Mouse (Mus musculus): ENCODE results near the gene Dgkg.
A peak's percentile ranks its signal among the peaks of the same experiment; 100 is the strongest.

Gene Dgkg

DNA sequence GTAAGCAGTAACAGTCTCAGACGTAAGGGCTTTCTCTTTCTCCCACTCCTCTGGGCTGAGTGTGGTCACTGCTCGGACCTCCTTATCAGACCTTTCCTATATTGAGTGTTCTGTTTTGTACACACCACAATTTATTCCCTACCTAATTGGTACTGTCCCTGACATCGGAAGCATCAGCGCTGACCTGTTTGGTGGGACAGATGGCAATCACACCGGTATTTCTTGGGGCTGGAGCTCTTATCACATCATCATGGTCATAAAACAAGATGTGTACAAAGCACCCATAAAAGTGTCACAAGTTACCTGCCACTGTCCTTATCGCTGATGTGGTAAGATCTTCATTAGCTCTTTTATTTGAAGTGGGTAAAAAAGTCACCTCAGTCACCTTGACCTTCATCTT is 155.2 kb downstream of the Dgkg start:
- no peak for DNase-seq (ENCODE audit: low spot score in 2 of 2)

DNA sequence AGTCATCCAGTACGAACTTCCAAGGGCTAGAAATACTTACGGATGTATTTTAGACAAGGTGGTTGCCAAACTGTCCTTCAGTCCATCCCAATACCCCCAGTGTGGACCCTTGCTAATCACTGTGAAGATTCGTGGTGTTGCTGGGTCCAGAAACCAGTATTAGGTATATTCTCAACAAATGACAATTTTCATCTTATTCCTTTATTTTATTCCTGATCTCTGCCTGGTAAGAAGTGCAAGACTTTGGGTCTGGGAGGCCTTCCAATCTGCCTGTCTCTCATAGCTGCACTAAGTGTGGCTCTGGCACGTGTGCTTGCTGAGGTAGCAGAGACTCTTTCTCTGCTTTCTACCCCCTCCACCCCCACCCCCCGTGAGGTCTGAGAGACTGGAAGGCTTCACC is 156.5 kb downstream of the Dgkg start:
- DNase-seq (ENCODE audit: low spot score in 2 of 2) = no peak

DNA sequence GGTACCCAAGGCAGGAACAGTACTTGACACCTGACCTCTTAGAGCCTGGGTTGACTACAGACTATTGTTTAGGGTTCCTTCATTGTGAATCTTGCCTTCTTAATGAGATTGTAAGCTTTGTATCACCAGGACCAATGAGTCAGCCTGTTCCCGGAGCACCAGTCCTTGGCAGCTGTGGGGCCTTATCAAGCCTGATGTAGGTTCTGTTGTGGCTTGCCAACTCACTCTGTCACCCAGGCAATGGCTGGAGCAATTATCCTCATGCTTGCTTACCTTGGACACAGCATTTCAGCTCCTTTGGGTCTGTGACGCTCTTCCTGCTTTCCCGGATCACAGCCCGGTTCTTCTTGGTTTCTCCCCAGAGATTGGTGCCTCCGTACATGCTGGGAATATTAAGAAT is 157.1 kb downstream of the Dgkg start:
- DNase-seq (ENCODE audit: low spot score in 2 of 2) = no peak

DNA sequence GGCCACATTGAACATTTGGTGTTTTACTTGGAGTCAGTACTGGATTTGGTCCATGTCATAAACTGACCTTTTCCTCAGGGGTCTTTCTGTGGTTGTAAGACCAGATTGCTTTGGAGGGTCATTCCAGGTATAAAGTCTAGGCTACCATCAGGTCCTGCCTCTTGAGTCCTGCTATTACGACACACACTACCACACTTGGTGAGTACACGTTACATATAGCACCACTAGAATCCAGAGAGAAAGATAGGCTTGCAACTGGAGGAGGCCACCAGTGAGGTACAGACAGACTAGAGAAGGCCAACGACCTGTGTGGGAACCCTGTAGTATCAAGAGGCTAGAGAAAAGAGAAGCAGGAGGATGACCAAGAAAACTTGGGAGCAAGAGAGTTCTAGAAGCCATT is 157.6 kb downstream of the Dgkg start:
- no peak for DNase-seq (ENCODE audit: low spot score in 2 of 2)

DNA sequence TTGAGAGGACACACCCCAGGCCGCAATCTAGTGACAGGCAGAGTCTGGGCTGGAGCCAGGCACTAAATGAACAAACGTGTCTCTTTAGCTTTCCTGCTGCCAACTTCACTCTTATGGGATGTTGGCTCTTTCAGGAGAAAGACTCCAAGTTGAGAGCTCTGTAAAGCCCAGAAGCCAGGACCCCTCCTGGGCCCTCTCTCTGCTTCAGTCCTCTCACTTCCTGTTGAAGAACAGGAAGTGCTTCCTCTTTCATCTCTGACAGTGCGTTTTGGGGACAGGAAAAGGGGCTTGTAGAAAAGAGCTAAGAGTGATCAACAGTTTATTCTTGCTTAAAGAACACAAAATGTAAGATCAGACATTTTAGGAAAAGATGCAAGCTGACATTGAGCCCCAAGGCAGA is 159.0 kb downstream of the Dgkg start:
- no peak for DNase-seq (ENCODE audit: low spot score in 2 of 2)

DNA sequence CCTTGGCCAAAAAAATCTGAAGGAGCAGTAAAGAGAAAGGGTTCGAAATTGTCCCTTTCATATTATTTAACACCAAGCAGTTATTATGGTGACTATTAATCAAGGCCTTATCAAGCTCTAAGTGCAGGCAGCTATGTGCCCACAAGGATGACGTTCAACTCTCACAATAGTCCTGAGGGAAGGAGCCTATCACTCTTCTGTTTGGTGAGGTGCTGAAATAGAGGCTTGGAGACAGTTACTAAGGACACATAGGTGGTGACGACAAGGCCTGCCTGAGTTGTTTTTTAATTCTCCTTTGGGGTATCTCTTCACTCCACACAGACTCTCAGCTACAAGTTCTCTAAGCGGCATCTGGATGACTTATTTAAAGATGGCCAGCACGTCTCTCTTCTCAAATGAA is 161.8 kb downstream of the Dgkg start:
- no peak for DNase-seq (ENCODE audit: low spot score in 2 of 2)

DNA sequence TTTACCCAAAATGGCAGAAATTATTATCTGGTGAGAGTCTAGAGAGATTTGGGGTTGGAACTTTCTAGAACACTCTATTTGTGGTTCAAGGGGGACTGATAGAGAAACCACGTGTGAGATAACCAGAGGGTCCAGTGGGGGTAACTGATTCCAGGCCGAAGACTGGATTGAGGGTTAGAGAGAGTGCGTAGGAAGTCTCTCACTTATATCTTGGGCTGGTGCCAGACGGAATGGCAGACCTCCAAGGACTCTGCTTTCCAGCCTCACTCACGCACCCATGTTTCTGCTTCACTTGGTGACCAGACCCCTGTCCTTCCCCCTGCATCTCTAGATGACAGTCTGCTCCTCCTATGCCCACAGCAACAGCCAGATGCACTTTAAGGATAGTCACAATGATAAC is 162.2 kb downstream of the Dgkg start:
- no peak for DNase-seq (ENCODE audit: low spot score in 2 of 2)

DNA sequence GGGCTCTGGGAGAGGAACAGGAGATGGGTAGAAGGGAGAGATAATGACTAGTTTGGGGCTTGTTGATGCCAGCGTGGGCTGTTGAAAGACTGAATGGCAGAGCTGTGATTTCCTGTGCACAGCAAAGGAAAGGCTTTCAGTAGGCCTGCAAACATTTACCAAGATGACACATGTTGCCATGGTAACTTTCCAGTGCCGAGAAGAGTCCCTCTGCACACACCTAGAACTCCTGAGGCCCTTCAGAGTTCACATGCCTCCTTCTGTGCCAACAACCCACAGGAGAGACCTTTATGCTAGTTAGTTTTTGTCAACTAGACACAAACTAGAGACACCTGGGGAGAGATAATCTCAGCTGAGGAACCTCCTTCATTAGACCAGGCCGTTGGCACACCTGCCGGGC is 163.6 kb downstream of the Dgkg start:
- peak in 1 of 2 experiments; percentile 23 for DNase-seq (ENCODE audit: low spot score in 2 of 2)

DNA sequence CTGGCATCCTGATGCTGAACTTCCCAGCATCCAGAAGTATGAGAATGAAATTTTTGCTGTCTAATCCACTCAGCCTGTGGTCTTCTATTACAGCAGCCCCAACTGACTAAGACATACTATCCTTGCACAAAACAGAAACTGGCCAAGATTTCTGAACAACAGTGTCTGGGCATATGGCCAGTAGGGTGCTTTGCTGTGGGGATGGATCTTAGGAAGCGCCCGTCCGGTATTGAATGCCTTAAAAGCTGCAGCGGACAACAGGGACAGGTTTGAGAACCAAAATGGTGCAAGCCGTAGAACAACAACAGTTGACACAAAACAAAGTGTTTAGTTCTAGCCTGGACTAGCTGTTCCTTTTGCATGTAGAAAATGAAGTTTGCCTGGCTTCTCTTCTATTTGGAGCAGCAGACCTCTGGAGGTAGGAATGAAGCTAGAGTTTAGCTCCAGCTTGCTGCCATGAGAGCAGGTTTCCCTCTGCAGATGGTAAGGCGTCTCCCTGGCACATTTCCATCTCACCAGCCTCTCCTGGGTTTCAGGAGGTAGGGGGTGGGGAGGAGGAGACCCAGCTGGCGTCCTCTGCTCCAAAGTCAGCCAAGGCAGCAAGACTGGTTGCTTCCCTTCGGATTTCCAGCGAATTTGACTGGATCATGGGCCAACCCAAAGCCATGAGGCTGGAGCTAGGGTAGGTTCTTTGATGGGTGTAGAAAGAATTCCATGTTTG is 165.4 kb downstream of the Dgkg start:
- DNase-seq (ENCODE audit: low spot score in 2 of 2) = peak; percentile 44 to 47

DNA sequence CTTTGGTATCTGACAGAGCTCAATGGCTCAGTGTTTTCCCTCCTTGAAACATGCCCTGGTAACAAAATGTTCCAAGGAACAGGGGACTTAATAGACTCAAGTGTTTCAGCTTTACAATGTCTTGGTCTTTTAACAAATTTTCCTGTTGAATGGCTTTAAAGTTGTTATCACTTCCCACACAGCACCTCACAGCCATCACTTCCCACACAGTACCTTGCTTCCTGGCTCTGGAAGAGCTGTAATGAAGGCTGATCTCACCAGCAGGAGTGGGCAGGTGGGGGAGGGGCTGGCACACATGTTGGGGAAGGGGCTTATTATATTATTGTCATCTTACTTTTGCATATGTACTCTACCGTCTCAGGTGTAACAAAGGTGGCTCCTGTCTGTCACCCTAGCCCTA is 173.1 kb downstream of the Dgkg start:
- peak; percentile 40 to 55 for DNase-seq (ENCODE audit: low spot score in 2 of 2)

DNA sequence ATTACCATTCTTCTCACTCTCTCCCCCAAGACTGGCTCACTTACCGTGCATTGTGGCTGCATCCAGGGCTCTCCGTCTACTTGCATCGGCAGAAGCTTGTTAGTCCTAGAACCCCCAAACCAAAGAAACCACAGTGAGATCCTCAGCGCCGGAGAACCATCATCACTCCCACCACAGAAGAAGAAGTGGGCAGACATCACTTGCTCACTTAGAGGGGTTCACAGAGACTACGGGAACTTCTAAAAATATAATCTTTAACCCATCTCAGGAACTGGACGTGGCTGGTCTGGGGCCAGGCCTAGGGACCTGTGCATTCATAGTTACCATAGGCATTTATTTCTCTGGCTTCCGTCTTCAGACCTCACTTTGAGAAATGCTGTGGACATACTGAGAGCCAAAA is 177.7 kb downstream of the Dgkg start:
- DNase-seq (ENCODE audit: low spot score in 2 of 2) = no peak

DNA sequence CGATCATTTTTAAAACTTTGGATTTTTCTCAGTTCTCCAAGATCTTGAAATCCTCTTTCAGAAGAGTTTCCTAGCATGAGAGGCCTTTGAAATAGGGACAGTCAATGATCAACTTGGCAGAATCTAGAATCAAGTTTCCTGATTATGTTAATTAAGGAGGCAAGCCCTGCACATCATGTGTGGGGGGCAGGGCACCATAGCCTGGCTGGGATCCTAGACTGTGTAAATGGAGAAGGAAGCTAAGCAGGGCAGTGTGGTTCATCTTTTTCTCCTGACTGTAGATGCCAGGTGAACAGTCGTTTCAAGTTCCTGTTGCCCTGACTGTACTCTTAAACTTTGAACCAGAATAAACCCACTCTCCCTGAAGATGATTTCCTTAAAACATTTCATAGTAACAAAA is 185.3 kb downstream of the Dgkg start:
- no peak for DNase-seq (ENCODE audit: low spot score in 2 of 2)

DNA sequence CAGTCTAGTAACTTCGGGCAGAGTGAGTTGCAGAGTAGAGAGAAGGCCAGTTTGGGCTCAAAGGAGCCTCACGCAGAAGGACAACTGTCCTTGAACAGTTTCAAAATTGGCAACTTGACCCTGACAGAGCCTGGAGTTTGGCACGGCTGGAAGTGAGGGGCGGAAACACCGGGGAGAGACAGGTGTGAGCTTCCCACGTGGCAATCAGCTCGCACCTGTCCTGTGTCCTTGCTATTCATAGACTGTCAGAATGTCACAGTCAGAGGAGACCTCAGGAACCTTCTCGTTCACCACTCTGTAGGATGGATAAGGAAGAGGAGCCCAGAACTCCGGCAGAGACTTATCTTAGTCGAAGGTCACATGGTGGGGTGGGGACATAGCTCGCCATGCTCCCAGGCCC is 187.6 kb downstream of the Dgkg start:
- no peak for DNase-seq (ENCODE audit: low spot score in 2 of 2)

DNA sequence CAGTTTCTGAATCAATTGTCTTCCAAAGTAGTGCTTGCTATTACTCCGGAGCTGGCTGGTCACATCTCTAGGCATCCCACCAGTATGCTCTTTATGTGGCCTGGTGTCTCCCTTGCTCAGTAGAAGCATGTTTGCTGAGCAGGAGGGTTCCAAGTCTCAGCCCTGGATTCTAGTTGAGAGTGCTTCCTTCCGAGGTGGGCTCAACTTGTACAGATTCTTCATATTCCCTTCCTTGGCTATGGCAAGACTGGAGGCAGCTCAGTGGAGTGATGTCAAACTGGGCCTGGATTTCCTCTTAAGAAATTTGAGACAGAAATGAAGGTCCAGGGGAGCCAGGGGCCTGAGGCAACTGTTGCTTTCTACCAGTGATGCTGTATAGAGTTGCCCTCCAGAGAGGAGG is 189.9 kb downstream of the Dgkg start:
- DNase-seq (ENCODE audit: low spot score in 2 of 2) = no peak

DNA sequence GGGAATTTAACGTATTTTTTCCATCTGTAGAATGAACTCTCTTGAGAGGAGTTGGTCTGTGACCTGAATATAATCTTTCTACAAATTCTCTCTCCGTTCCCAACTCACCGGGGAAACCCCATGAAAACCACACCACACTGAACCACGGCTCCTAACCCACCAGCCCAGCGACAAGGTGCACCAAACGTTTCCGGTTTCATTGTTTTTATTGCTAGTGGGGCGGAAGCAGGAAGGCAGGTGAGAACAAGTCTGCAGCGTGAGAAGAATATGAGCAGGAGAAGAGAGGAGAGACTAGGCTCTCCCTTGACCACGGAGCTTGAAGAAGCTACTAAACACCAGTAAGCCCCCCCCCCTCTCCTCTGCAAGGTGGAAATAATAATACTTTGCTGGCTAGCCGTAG is 190.6 kb downstream of the Dgkg start:
- DNase-seq (ENCODE audit: low spot score in 2 of 2) = no peak

DNA sequence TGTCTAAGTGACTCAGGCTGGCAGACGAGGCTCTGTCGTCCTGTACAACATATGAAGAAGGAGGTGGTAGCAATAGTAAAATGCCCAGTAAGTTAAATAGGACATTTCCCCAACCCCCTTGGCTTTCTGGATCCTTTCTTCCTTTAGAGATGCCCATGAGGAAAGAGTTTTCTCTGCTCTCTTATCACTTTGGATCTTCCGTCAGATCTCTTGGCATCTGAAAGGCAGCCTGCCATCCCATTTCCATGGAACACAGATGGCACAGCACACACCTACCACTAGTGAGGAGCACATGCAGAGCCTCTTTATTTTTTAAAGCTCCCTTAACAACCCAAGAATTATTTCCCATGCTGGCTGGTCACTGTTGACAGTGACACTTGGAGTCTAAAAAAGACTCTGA is 194.8 kb downstream of the Dgkg start:
- peak in 1 of 2 experiments; percentile 22 for DNase-seq (ENCODE audit: low spot score in 2 of 2)

DNA sequence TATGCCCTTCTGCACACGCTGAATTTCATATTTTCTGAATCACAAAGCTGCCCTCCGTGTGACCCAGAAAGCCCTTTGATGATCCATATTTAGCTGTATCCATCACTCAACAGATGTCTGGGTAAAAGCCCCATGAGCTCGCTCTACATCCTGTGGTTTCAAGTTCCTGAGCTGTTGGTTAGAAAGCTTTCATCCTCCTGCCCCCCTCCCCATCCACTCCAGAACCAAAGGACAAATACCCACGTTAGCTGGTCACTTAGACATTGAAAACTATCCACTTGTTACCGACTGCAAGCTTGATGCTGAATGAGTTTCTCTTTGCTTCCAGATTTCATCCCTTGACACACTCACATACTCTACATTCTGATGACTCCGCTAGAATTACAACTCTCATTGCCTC is 195.3 kb downstream of the Dgkg start:
- no peak for DNase-seq (ENCODE audit: low spot score in 2 of 2)

DNA sequence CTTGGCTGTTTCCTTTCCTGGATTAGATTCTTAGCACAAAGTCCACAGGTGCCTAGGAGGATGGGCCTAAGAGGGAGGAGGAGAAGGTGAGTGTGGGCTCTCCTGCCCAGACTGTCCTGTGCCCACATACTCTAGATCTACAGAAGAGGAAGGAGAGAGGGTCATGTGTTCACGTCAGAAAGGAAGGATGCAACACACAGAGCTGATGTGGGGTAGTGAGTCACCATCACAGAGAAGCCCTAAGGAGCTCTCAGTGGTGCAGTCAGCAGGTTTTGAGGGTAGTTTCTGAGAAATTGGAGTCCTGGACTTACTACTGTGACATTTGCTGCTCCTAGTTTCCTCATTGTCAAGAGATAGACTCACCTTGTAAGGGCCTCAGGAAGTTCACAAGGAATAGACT is 196.1 kb downstream of the Dgkg start:
- DNase-seq (ENCODE audit: low spot score in 2 of 2) = no peak

DNA sequence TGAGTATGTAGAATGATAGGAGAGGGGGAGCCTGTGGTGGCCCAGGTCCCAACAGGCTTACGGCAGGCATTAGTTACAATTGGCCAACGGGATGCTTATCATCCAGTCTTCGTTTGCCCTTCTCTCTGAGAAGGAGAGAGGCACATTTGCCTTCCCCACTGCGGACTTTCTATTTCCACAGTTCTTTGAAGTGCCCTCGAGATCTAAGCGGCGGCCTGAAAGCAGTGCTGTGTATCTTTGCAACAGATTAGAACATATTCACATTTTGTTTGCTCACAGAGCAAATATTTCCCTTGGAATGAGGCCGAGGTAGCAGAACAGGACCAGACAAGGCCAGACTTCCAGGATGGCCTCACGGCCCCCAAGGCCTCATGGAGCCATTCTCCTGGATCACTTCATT is 204.9 kb downstream of the Dgkg start:
- DNase-seq (ENCODE audit: low spot score in 2 of 2) = no peak

DNA sequence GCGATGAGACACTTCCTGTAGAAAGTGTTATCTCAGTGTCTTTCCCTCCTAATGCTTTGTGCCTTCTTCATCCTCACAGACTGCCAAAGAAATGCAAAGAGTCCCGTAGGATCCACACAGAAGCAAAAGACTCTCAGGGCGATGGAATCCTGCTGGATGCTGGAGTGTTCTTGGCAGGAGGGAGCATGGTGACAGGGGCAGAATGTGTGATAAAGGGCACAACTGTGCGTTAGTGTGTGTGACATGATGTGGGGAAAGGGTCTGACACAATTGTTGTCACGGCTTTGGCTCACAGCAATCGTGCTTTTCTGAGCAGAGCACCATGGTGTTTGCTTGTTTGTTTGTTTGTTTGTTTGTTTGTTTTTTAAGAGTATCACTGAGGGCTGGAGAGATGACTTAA is 208.9 kb downstream of the Dgkg start:
- DNase-seq (ENCODE audit: low spot score in 2 of 2) = no peak

DNA sequence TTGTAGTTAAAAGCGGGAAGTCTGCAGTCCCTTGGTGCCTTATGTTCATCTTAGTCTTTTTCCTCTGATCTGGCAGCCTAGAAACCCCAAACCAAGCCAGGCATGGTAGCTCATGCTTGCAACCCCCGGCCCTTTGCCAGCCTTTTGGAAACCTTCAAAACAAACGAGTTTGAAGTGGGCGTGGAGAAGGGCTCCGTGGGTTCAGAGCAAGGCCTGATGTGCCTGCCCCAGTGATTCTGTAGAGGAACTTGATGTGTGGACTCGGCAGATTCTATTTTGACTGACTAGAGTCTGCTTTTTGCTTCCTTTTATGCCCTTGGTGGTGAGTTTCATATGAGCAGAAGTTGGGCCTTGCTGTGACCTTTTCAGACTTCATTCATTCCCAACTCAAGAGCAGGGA is 212.2 kb downstream of the Dgkg start:
- no peak for DNase-seq (ENCODE audit: low spot score in 2 of 2)

DNA sequence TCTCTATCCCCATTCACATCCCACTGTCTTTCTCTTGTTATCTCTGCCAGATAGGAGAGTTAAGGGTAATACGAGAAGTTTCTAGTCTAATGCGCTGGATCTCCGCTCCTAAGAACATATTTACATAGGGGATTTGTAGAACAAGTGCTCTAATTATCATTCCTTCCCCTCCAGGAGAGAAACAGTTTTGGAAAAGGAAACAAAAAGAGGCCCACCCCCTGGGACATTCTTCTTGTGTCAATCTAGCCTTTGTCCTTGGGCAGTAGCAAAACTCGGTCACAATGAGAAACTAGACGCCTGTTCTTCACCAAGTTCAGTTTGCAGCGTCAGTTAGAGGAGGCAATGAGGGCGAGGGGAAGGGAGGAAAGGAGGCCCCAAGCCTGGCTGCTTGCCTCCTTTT is 214.8 kb downstream of the Dgkg start:
- DNase-seq (ENCODE audit: low spot score in 2 of 2) = no peak

DNA sequence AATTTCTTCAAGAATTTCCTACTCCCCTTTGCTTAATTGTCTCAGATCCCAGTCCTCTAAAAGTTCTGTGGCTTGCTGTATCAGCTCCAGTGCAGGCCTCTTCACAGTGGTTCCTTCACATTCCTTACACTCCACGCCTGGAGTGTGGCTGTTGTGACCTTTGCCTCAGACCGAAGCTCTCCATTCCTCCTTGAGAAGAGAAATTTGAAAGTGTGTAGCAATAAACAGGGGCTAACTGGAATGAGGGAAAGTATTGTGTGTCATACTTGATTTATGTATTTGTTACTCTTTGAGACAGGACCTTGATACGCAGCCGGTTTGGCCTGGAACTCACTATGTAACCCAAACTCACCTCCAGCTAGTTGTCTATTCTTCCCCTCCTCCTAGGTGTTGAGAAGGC is 215.7 kb downstream of the Dgkg start:
- no peak for DNase-seq (ENCODE audit: low spot score in 2 of 2)

DNA sequence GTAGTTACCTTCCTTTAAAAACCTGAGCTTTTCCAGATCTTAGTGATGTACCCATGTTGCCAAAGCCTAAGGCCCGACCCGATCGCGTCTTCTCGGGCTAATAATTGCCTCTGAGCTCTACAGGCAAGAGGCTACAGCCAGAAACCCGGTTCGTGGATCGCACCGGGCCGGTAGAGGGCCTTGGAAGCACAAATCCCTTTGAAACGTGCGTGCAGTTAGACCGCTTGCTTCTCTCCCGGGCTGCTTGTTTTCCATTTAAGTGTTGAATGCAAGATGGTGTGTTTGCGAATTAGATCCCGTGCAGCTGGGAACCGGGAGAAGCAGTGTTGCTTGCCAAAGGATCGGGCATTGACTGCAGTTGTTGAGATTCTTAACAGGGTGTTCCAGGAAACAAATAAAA is 216.8 kb downstream of the Dgkg start:
- DNase-seq (ENCODE audit: low spot score in 2 of 2) = peak; percentile 43 to 46

Measured in right cerebral cortex, postnatal 36 days (tissue).